Mouse (Mus musculus) thymus, adult 2 months (tissue): Measurements from ENCODE around the gene Ttc17. TPM values are rescaled to one million over a fixed set of nuclear protein-coding genes. Genes with fewer than 3 reads are reported as not detected.
"Not testable (repeated sequence)": the region's sequence is repeated elsewhere in the genome, so short reads cannot be mapped to it uniquely, and the experiment has no call there.

ENCODE experiments used
- DNase-seq: peaks from one replicate; pipeline ENCODE4 v3.0.0; 2021
- H3K27ac ChIP-seq: fragments of 200-500 bp; 2 replicates; pipeline ENCODE4 v1.5.1; 2012; ENCODE audit warnings: low read length, control low read depth; ENCODE audit not compliant: control insufficient read depth, insufficient read depth
- H3K27me3 ChIP-seq: fragments of 200-500 bp; 2 replicates; pipeline ENCODE4 v1.6.1; 2012; ENCODE audit warnings: mild to moderate bottlenecking, low read length, moderate library complexity, mixed read lengths; ENCODE audit not compliant: control insufficient read depth, insufficient read depth
- H3K36me3 ChIP-seq: fragments of 200-500 bp; 2 replicates; pipeline ENCODE4 v1.6.1; 2012; ENCODE audit warnings: mild to moderate bottlenecking, low read length, moderate library complexity; ENCODE audit not compliant: control insufficient read depth, insufficient read depth
- H3K4me1 ChIP-seq: fragments of 200-500 bp; replicated peaks from 2 replicates; pipeline ENCODE4 v1.6.1; 2012; ENCODE audit warnings: low read length; ENCODE audit not compliant: control insufficient read depth, insufficient read depth
- H3K4me3 ChIP-seq: fragments of 200-500 bp; 2 replicates; pipeline ENCODE4 v1.5.1; 2012; ENCODE audit warnings: mild to moderate bottlenecking, low read length, control low read depth, moderate library complexity; ENCODE audit not compliant: control insufficient read depth, insufficient read depth
- CTCF ChIP-seq: fragments of 200-500 bp; IDR thresholded peaks from 2 replicates; pipeline ENCODE4 v1.5.1; 2012; ENCODE audit warnings: mild to moderate bottlenecking, control low read depth, low read length, moderate library complexity, borderline replicate concordance; ENCODE audit not compliant: control insufficient read depth, poor library complexity, insufficient read depth; ENCODE audit errors: extremely low read depth
- POLR2A ChIP-seq: fragments of 200-500 bp; IDR thresholded peaks from 2 replicates; pipeline ENCODE4 v1.6.1; 2012; ENCODE audit warnings: mild to moderate bottlenecking, low read length, control low read depth, moderate library complexity; ENCODE audit not compliant: control insufficient read depth, poor library complexity, insufficient read depth; ENCODE audit errors: extremely low read depth
- WGBS: fragments of 180-500 bp; shearing (Covaris S2); methylation state at CpG from one replicate; pipeline ENCODE4 v1.1.7; 2018; 5-methylcytosine and 5-hydroxymethylcytosine counted together
- polyA plus RNA-seq: library from polyadenylated mRNA; depleted of rRNA; stranded (reverse); fragments of >200 nt; gene quantifications from 2 replicates; pipeline ENCODE4 v1.2.3, GENCODE M21; 2012

Ttc17 gene
- polyA plus RNA-seq, 1 experiment = 23.4 TPM

- Histone ChIP-seq H3K4me3 (no peak overlapping the region), H3K27me3 (no peaks in the 10 kb centered on the region), H3K27ac (no peak overlapping the region), H3K36me3 (no peaks in the 10 kb centered on the region), H3K4me1 (peaks cover 3% of the 10 kb centered on the region)
- 96% methylated on average over 3 of the region's 3 CpGs for WGBS
- TF ChIP-seq CTCF (no peak), POLR2A (no peak)
- no peak for DNase-seq
Observed at GRCm38 (mm10) chr2:94401006-94401405, 5.5 kb downstream of the Ttc17 start.

- H3K4me3 ChIP-seq = no peak overlapping the region
- DNase-seq = no peak
- H3K4me1 ChIP-seq = no peaks in the 10 kb centered on the region
- 95% methylated on average over 8 of the region's 8 CpGs for WGBS
- H3K27me3 ChIP-seq = no peaks in the 10 kb centered on the region
- no peak overlapping the region for H3K27ac ChIP-seq
- no peak for TF ChIP-seq CTCF
- TF ChIP-seq POLR2A = no peak
- no peaks in the 10 kb centered on the region for H3K36me3 ChIP-seq
Observed at GRCm38 (mm10) chr2:94398138-94398970, 8.1 kb downstream of the Ttc17 start.

GRCm38 (mm10) chr2:94397453-94397852, 9.0 kb downstream of the Ttc17 start:
- no peak overlapping the region for H3K4me3 ChIP-seq
- no peaks in the 10 kb centered on the region for H3K4me1 ChIP-seq
- H3K36me3 ChIP-seq = no peaks in the 10 kb centered on the region
- no peak for DNase-seq
- 83% methylated on average over 5 of the region's 5 CpGs for WGBS
- no peaks in the 10 kb centered on the region for H3K27me3 ChIP-seq
- TF ChIP-seq POLR2A (no peak), CTCF (no peak)
- H3K27ac ChIP-seq = no peak overlapping the region

- no peak for TF ChIP-seq CTCF
- TF ChIP-seq POLR2A = no peak
- H3K27ac ChIP-seq = no peak overlapping the region
- H3K4me1 ChIP-seq = no peaks in the 10 kb centered on the region
- no peaks in the 10 kb centered on the region for H3K36me3 ChIP-seq
- 94% methylated on average over 5 of the region's 5 CpGs for WGBS
- H3K27me3 ChIP-seq = no peaks in the 10 kb centered on the region
- DNase-seq = no peak
- no peak overlapping the region for H3K4me3 ChIP-seq
Observed at GRCm38 (mm10) chr2:94396325-94396724, 10.2 kb downstream of the Ttc17 start.

- not testable (repeated sequence) for H3K27ac ChIP-seq, H3K4me3 ChIP-seq, H3K36me3 ChIP-seq, DNase-seq, H3K27me3 ChIP-seq, H3K4me1 ChIP-seq
- 95% methylated on average over 12 of the region's 12 CpGs for WGBS
Observed at GRCm38 (mm10) chr2:94391127-94391526, 15.4 kb downstream of the Ttc17 start.

GRCm38 (mm10) chr2:94389000-94389399, 17.5 kb downstream of the Ttc17 start:
- no peaks in the 10 kb centered on the region for H3K4me1 ChIP-seq
- 76% methylated on average over 9 of the region's 9 CpGs for WGBS

GRCm38 (mm10) chr2:94387846-94388245, 18.6 kb downstream of the Ttc17 start:
- Histone ChIP-seq H3K4me3 (no peak overlapping the region), H3K36me3 (peaks cover 8% of the 10 kb centered on the region; the same call in 1 of the 2 replicates), H3K4me1 (no peaks in the 10 kb centered on the region), H3K27me3 (no peaks in the 10 kb centered on the region), H3K27ac (no peak overlapping the region)
- WGBS = 97% methylated on average over 5 of the region's 5 CpGs
- no peak for DNase-seq
- TF ChIP-seq POLR2A (no peak), CTCF (no peak)

More at GRCm38 (mm10) chr2:94389000-94389399, 17.5 kb downstream of the Ttc17 start:
- no peak for DNase-seq
- no peak overlapping the region for H3K27ac ChIP-seq
- H3K36me3 ChIP-seq = no peaks in the 10 kb centered on the region
- TF ChIP-seq CTCF (no peak), POLR2A (no peak)
- H3K4me3 ChIP-seq = no peak overlapping the region
- no peaks in the 10 kb centered on the region for H3K27me3 ChIP-seq

- not testable (repeated sequence) for DNase-seq, H3K27me3 ChIP-seq, H3K36me3 ChIP-seq, H3K27ac ChIP-seq, H3K4me3 ChIP-seq, H3K4me1 ChIP-seq
- 97% methylated on average over 10 of the region's 10 CpGs for WGBS
Observed at GRCm38 (mm10) chr2:94384483-94384882, 22.0 kb downstream of the Ttc17 start.
